Mouse (Mus musculus): ENCODE data around the gene Gm853. TPM values are rescaled to one million over a fixed set of nuclear protein-coding genes. Genes with fewer than 3 reads are reported as not detected.
"Not testable (repeated sequence)": the region's sequence is repeated elsewhere in the genome, so short reads cannot be mapped to it uniquely, and the experiment has no call there.

Gene Gm853
- polyA plus RNA-seq, 1 experiment: not detected

- Histone ChIP-seq H3K36me3 (ENCODE audit: control insufficient read depth, insufficient read depth, low read length) (no peaks in the 10 kb centered on the region), H3K27ac (ENCODE audit: insufficient read depth, low read length) (no peak overlapping the region), H3K4me3 (ENCODE audit: extremely low read depth, insufficient read depth, insufficient read length) (no peak overlapping the region), H3K4me1 (ENCODE audit: control insufficient read depth, insufficient read depth, insufficient read length) (no peaks in the 10 kb centered on the region), H3K27me3 (ENCODE audit: control insufficient read depth, insufficient read depth, low read length) (no peaks in the 10 kb centered on the region)
- no peak for DNase-seq (ENCODE audit: low read depth in 1 of 2, low spot score in 2 of 2)
- TF ChIP-seq CTCF (IDR thresholded peaks at IDR 0.05; ENCODE audit: extremely low read depth, insufficient read depth, insufficient read length, insufficient replicate concordance) (no peak), POLR2A (IDR thresholded peaks at IDR 0.05; ENCODE audit: low read depth, low read length) (no peak)
- 86% methylated on average over 3 of the region's 3 CpGs for WGBS
Observed at GRCm38 (mm10) chr4:130248636-130249035, 26.4 kb upstream of the Gm853 start.

GRCm38 (mm10) chr4:130246132-130246531, 23.9 kb upstream of the Gm853 start:
- WGBS: 2% methylated on average over 6 of the region's 6 CpGs
- Histone ChIP-seq H3K4me1 (ENCODE audit: control insufficient read depth, insufficient read depth, insufficient read length) (no peaks in the 10 kb centered on the region), H3K27me3 (ENCODE audit: control insufficient read depth, insufficient read depth, low read length) (no peaks in the 10 kb centered on the region), H3K4me3 (ENCODE audit: extremely low read depth, insufficient read depth, insufficient read length) (no peak overlapping the region), H3K36me3 (ENCODE audit: control insufficient read depth, insufficient read depth, low read length) (no peaks in the 10 kb centered on the region), H3K27ac (ENCODE audit: insufficient read depth, low read length) (no peak overlapping the region)
- TF ChIP-seq POLR2A (IDR thresholded peaks at IDR 0.05; ENCODE audit: low read depth, low read length): no peak
- peak; percentile 70 for TF ChIP-seq CTCF (IDR thresholded peaks at IDR 0.05; ENCODE audit: extremely low read depth, insufficient read depth, insufficient read length, insufficient replicate concordance)
- DNase-seq (ENCODE audit: low read depth in 1 of 2, low spot score in 2 of 2): peak; percentile 11 to 36

- H3K27ac ChIP-seq (ENCODE audit: insufficient read depth, low read length): no peak overlapping the region
- no peak for DNase-seq (ENCODE audit: low read depth in 1 of 2, low spot score in 2 of 2)
- no peaks in the 10 kb centered on the region for H3K27me3 ChIP-seq (ENCODE audit: control insufficient read depth, insufficient read depth, low read length)
- H3K4me1 ChIP-seq (ENCODE audit: control insufficient read depth, insufficient read depth, insufficient read length): no peaks in the 10 kb centered on the region
- WGBS: 41% methylated on average over 8 of the region's 8 CpGs
- TF ChIP-seq CTCF (IDR thresholded peaks at IDR 0.05; ENCODE audit: extremely low read depth, insufficient read depth, insufficient read length, insufficient replicate concordance) (no peak), POLR2A (IDR thresholded peaks at IDR 0.05; ENCODE audit: low read depth, low read length) (no peak)
- H3K4me3 ChIP-seq (ENCODE audit: extremely low read depth, insufficient read depth, insufficient read length): no peak overlapping the region
- H3K36me3 ChIP-seq (ENCODE audit: control insufficient read depth, insufficient read depth, low read length): no peaks in the 10 kb centered on the region
Observed at GRCm38 (mm10) chr4:130244749-130245148, 22.5 kb upstream of the Gm853 start.

GRCm38 (mm10) chr4:130243621-130244020, 21.4 kb upstream of the Gm853 start:
- H3K4me1 ChIP-seq (ENCODE audit: control insufficient read depth, insufficient read depth, insufficient read length); H3K27ac ChIP-seq (ENCODE audit: insufficient read depth, low read length); H3K36me3 ChIP-seq (ENCODE audit: control insufficient read depth, insufficient read depth, low read length); H3K4me3 ChIP-seq (ENCODE audit: extremely low read depth, insufficient read depth, insufficient read length); H3K27me3 ChIP-seq (ENCODE audit: control insufficient read depth, insufficient read depth, low read length); DNase-seq (ENCODE audit: low read depth in 1 of 2, low spot score in 2 of 2): not testable (repeated sequence)
- 70% methylated on average over 1 of the region's 1 CpGs for WGBS

- 87% methylated on average over 5 of the region's 5 CpGs for WGBS
- H3K4me1 ChIP-seq (ENCODE audit: control insufficient read depth, insufficient read depth, insufficient read length): no peaks in the 10 kb centered on the region
- TF ChIP-seq CTCF (IDR thresholded peaks at IDR 0.05; ENCODE audit: extremely low read depth, insufficient read depth, insufficient read length, insufficient replicate concordance): no peak
- TF ChIP-seq POLR2A (IDR thresholded peaks at IDR 0.05; ENCODE audit: low read depth, low read length): no peak
- H3K27me3 ChIP-seq (ENCODE audit: control insufficient read depth, insufficient read depth, low read length): no peaks in the 10 kb centered on the region
- no peak overlapping the region for H3K4me3 ChIP-seq (ENCODE audit: extremely low read depth, insufficient read depth, insufficient read length)
- no peak overlapping the region; the same call in 1 of the 2 replicates for H3K27ac ChIP-seq (ENCODE audit: insufficient read depth, low read length)
- no peaks in the 10 kb centered on the region for H3K36me3 ChIP-seq (ENCODE audit: control insufficient read depth, insufficient read depth, low read length)
- DNase-seq (ENCODE audit: low read depth in 1 of 2, low spot score in 2 of 2): no peak
Observed at GRCm38 (mm10) chr4:130242956-130243355, 20.8 kb upstream of the Gm853 start.

GRCm38 (mm10) chr4:130240695-130241094, 18.5 kb upstream of the Gm853 start:
- DNase-seq (ENCODE audit: low read depth in 1 of 2, low spot score in 2 of 2): no peak
- Histone ChIP-seq H3K27ac (ENCODE audit: insufficient read depth, low read length) (no peak overlapping the region), H3K4me1 (ENCODE audit: control insufficient read depth, insufficient read depth, insufficient read length) (no peaks in the 10 kb centered on the region), H3K27me3 (ENCODE audit: control insufficient read depth, insufficient read depth, low read length) (no peaks in the 10 kb centered on the region), H3K4me3 (ENCODE audit: extremely low read depth, insufficient read depth, insufficient read length) (no peak overlapping the region), H3K36me3 (ENCODE audit: control insufficient read depth, insufficient read depth, low read length) (no peaks in the 10 kb centered on the region)
- WGBS: 38% methylated on average over 5 of the region's 5 CpGs
- no peak for TF ChIP-seq CTCF (IDR thresholded peaks at IDR 0.05; ENCODE audit: extremely low read depth, insufficient read depth, insufficient read length, insufficient replicate concordance)

- no peak for DNase-seq (ENCODE audit: low read depth in 1 of 2, low spot score in 2 of 2)
- whole genome bisulfite sequencing: 90% methylated on average over 4 of the region's 4 CpGs
Observed at GRCm38 (mm10) chr4:130237607-130238006, 15.4 kb upstream of the Gm853 start.

More at GRCm38 (mm10) chr4:130237607-130238006, 15.4 kb upstream of the Gm853 start:
- Histone ChIP-seq H3K27me3 (ENCODE audit: control insufficient read depth, insufficient read depth, low read length) (no peaks in the 10 kb centered on the region), H3K4me3 (ENCODE audit: extremely low read depth, insufficient read depth, insufficient read length) (no peak overlapping the region), H3K4me1 (ENCODE audit: control insufficient read depth, insufficient read depth, insufficient read length) (no peaks in the 10 kb centered on the region), H3K27ac (ENCODE audit: insufficient read depth, low read length) (no peak overlapping the region), H3K36me3 (ENCODE audit: control insufficient read depth, insufficient read depth, low read length) (no peaks in the 10 kb centered on the region)
- no peak for TF ChIP-seq POLR2A (IDR thresholded peaks at IDR 0.05; ENCODE audit: low read depth, low read length)
- TF ChIP-seq CTCF (IDR thresholded peaks at IDR 0.05; ENCODE audit: extremely low read depth, insufficient read depth, insufficient read length, insufficient replicate concordance): no peak
